Mouse (Mus musculus) neural tube, embryonic 14.5 days (tissue): ENCODE measurements around the gene Dlgap3. TPM values are rescaled to one million over a fixed set of nuclear protein-coding genes. Genes with fewer than 3 reads are reported as not detected.

Source experiments
- ATAC-seq: fragments of 200-750 bp; cut with Nextera tagmentation; 2 replicates; pipeline ENCODE4 v1.8.0; 2017; ENCODE audit warnings: low read depth, mild to moderate bottlenecking, moderate TSS enrichment, moderate library complexity
- H3K27ac ChIP-seq: fragments of 300-500 bp; sonication (generic); 2 replicates; pipeline ENCODE4 v1.5.1; 2014; ENCODE audit warnings: low read depth, mild to moderate bottlenecking, control low read depth, low read length, moderate library complexity, mixed read lengths
- H3K27me3 ChIP-seq: fragments of 300-500 bp; sonication (generic); 2 replicates; pipeline ENCODE4 v1.6.1; 2014; ENCODE audit warnings: low read length; ENCODE audit not compliant: control insufficient read depth, insufficient read depth
- H3K36me3 ChIP-seq: fragments of 300-500 bp; sonication (generic); 2 replicates; pipeline ENCODE4 v1.6.1; 2014; ENCODE audit warnings: low read length, mixed read lengths; ENCODE audit not compliant: control insufficient read depth, insufficient read depth
- H3K4me1 ChIP-seq: fragments of 300-500 bp; sonication (generic); 2 replicates; pipeline ENCODE4 v1.6.1; 2014; ENCODE audit warnings: low read length; ENCODE audit not compliant: control insufficient read depth, insufficient read depth
- H3K4me2 ChIP-seq: fragments of 300-500 bp; sonication (generic); 2 replicates; pipeline ENCODE4 v1.6.1; 2014; ENCODE audit warnings: mild to moderate bottlenecking, low read depth, low read length, control low read depth
- H3K4me3 ChIP-seq: fragments of 300-500 bp; sonication (generic); 2 replicates; pipeline ENCODE4 v1.5.1; 2014; ENCODE audit warnings: low read depth, low read length, control low read depth, mixed read lengths
- H3K9ac ChIP-seq: fragments of 300-500 bp; sonication (generic); replicated peaks from 2 replicates; pipeline ENCODE4 v1.6.1; 2014; ENCODE audit warnings: low read depth, mild to moderate bottlenecking, control low read depth, low read length, mixed read lengths
- H3K9me3 ChIP-seq: fragments of 300-500 bp; sonication (generic); 2 replicates; pipeline ENCODE4 v1.6.1; 2016; ENCODE audit warnings: low read length; ENCODE audit not compliant: control insufficient read depth
- WGBS: fragments of 180-500 bp; shearing (Covaris S2); extraction: QIAGEN DNeasy Blood & Tissue Kit; methylation state at CpG from one replicate; pipeline ENCODE4 v1.1.7; 2014; 5-methylcytosine and 5-hydroxymethylcytosine counted together
- polyA plus RNA-seq: library from polyadenylated mRNA; unstranded; fragments of >200 nt; fragmentation: Nextera tagmentation; extraction: Ambion mirVana; gene quantifications from 2 replicates; pipeline ENCODE4 v1.2.1, GENCODE M21; 2014

Dlgap3 gene
- polyA plus RNA-seq, 1 experiment from 2014 or later = 26.0 TPM

DNA sequence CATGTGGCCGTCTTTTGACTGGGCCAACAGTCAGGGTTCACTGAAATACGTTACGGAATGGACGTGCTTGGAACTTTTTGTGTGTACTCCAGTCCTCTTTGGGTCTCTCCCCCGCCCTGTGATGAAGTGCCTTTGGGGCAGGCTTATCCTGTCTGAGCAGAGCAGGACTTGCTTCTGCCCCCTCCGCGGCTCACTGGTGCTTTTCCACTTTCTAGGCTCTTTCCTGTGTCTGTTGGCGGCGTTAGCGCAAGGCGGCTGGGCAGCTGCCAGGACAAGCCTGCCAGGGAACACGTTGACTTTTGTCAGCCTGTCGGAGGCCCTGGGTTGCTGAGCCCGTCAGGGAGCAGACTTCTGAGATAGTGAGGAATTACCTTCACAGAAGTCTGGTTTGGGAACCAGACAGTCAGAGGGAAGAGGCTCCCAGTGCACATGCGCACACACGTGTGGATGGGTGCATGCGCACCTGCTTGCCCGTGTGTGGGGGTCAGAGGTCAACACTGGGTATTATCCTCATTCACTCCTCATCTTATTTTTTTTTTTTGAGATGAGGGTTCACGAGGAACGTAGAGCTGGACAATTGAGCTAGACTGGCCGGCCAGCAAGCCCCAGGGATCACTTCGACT, 83.1 kb downstream of the Dlgap3 start:
- Histone ChIP-seq H3K27me3 (no peaks in the 10 kb centered on the region), H3K4me2 (no peak overlapping the region), H3K4me1 (no peaks in the 10 kb centered on the region), H3K9me3 (no peaks in the 10 kb centered on the region), H3K27ac (no peak overlapping the region), H3K9ac (no peak overlapping the region), H3K4me3 (no peak overlapping the region), H3K36me3 (peaks cover 5% of the 10 kb centered on the region; the same call in 1 of the 2 replicates)
- ATAC-seq = no peak
- 59% methylated on average over 22 of the region's 22 CpGs for WGBS

DNA sequence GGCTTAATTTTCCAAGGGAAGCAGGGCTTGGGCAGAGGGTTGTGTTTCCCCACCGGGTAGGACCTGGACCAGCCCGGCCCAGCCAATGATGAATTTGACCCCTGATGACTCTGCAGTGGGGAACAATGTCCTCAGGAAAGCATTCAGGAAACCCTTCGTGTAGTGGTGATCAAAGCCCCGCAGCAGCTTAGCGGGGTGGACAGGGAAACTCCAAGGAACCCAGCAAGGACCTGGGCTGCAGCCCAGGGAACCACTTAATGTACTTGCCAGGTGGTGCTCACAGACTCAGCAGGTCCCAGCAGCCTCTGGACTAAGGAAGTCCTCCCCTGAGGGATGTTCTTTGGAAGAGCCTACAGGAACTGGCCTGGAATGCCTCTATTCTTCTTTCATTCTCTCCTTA, 87.7 kb downstream of the Dlgap3 start:
- no peaks in the 10 kb centered on the region for H3K36me3 ChIP-seq
- no peak overlapping the region for H3K9ac ChIP-seq
- H3K4me3 ChIP-seq = no peak overlapping the region
- ATAC-seq = no peak
- H3K4me1 ChIP-seq = no peaks in the 10 kb centered on the region
- H3K9me3 ChIP-seq = no peaks in the 10 kb centered on the region
- 55% methylated on average over 5 of the region's 5 CpGs for WGBS
- H3K27ac ChIP-seq = no peak overlapping the region
- no peak overlapping the region for H3K4me2 ChIP-seq
- H3K27me3 ChIP-seq = no peaks in the 10 kb centered on the region

DNA sequence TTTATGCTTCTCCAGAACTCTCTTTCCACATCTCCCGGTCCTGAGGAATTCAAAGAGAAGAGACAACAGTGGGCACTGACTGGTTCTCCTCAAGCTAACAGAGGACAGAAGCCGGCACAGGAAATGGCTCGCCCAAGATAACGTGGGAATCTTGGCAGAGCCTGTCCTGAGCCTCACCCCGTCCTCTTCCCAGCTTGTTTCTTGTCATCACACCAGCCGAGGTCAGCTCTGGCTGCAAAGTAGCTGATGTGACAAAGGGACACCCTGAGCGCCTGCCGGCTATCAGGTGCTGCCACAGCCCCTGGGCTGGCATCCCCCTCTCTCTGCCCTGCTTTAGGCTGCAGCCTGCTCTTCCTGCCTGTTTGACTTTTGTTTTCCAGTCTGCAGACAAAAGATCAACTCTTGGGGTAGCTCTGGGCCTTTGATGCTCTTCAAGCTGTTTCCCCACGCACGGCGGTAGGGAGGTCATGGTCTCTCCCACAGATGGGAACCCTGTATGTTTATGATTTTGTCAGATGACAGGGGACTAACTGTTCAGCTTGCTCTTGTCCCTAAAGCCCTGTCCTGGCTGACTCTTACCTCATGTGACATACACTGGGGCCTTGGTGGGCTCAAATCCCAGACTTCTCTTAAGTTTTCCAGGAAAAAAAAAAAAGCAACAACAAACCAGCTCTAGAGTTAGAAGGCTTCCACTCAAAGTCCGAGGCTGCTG, 89.3 kb downstream of the Dlgap3 start:
- H3K9me3 ChIP-seq = no peaks in the 10 kb centered on the region
- 66% methylated on average over 12 of the region's 12 CpGs for WGBS
- H3K4me3 ChIP-seq = no peak overlapping the region
- no peak overlapping the region for H3K27ac ChIP-seq
- no peaks in the 10 kb centered on the region for H3K27me3 ChIP-seq
- ATAC-seq = no peak
- no peak overlapping the region for H3K4me2 ChIP-seq
- H3K36me3 ChIP-seq = no peaks in the 10 kb centered on the region
- no peaks in the 10 kb centered on the region for H3K4me1 ChIP-seq
- no peak overlapping the region for H3K9ac ChIP-seq

DNA sequence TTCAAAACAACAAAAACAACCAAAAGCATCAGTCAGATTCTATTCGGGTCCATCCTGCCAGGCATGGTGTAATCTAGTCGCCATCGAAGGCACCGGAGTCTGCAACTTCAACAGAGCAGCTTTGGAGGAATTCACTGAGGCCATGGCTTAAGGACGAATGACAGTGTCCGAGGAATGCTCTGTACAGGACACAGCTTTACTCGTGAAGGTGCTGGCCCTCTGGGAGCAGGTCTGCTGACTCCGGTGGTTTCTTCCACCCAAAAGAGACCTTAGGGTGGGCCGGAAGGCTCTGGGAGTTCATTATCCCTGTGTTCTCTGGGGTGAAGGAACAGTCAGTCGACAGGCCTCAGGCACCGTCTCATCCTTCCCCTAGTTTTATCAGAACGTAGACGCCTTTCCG, 92.6 kb downstream of the Dlgap3 start:
- no peak overlapping the region for H3K4me3 ChIP-seq
- 88% methylated on average over 14 of the region's 14 CpGs for WGBS
- H3K27ac ChIP-seq = no peak overlapping the region

DNA sequence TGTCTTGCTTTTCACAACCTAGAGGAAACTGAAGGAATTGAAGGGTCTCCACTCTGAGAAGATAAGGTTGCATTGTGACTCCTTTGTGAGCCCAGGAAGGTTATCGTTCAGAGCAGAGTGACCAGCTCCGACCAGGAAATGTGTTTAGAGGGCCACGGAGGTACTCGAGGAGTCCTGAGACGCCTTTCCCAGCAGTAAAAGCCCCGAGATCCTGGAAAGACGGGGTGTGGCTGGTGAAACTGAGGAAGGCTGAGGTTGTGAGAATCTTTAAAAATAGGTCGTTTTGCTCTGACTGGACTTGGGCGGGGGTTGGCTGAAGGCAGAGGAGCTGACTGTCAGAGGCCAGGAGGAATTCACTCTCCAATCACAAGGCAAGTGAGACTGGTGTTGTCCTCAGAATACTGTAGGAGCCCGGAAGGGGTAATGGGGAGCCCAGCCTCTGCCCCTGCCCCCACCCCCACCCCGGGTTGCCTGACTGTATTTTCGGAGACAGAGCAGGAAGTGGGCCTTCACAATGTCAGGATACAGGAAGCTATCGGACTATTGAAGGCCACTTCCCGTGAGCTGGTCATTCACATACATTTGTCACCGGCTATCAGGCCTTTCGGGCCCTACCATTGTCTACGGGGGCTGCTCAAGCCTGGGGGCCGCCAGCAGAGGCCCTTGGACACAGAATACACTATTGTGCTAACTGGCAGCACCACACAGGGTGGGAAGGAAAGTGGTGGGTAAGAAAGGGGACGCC, 94.6 kb downstream of the Dlgap3 start:
- WGBS = 62% methylated on average over 19 of the region's 19 CpGs
- Histone ChIP-seq H3K4me2 (no peak overlapping the region), H3K9me3 (no peaks in the 10 kb centered on the region), H3K27me3 (no peaks in the 10 kb centered on the region), H3K4me1 (no peaks in the 10 kb centered on the region), H3K36me3 (no peaks in the 10 kb centered on the region), H3K4me3 (no peak overlapping the region), H3K27ac (no peak overlapping the region), H3K9ac (no peak overlapping the region)
- no peak for ATAC-seq

More for the DNA sequence above, 92.6 kb downstream of the Dlgap3 start:
- H3K9me3 ChIP-seq = no peaks in the 10 kb centered on the region
- ATAC-seq = no peak
- H3K27me3 ChIP-seq = no peaks in the 10 kb centered on the region
- no peak overlapping the region for H3K4me2 ChIP-seq
- no peaks in the 10 kb centered on the region for H3K36me3 ChIP-seq
- H3K9ac ChIP-seq = no peak overlapping the region
- no peaks in the 10 kb centered on the region for H3K4me1 ChIP-seq

DNA sequence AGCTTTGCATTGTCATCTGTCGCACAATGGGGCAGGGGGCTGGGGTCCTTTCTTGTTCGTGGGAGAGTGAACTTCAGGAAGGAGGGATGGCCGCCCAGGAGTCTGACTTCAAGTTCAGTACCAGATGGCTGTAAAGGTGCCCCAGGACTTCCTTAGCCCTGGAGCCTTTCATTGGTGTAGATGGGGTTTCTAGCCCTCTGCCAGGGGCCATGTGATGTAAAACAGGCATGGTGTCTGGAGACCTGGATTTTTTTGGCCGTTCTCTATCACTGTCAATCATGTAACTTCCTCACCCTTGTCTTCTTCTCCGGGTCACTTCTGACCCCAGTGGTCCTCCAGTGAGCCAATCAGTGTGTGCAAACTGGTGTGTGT, 95.2 kb downstream of the Dlgap3 start:
- H3K4me1 ChIP-seq = no peaks in the 10 kb centered on the region
- no peak for ATAC-seq
- H3K27me3 ChIP-seq = no peaks in the 10 kb centered on the region
- H3K36me3 ChIP-seq = no peaks in the 10 kb centered on the region
- H3K4me3 ChIP-seq = no peak overlapping the region
- no peaks in the 10 kb centered on the region for H3K9me3 ChIP-seq
- 62% methylated on average over 5 of the region's 5 CpGs for WGBS
- H3K27ac ChIP-seq = no peak overlapping the region
- H3K4me2 ChIP-seq = no peak overlapping the region
- no peak overlapping the region for H3K9ac ChIP-seq

DNA sequence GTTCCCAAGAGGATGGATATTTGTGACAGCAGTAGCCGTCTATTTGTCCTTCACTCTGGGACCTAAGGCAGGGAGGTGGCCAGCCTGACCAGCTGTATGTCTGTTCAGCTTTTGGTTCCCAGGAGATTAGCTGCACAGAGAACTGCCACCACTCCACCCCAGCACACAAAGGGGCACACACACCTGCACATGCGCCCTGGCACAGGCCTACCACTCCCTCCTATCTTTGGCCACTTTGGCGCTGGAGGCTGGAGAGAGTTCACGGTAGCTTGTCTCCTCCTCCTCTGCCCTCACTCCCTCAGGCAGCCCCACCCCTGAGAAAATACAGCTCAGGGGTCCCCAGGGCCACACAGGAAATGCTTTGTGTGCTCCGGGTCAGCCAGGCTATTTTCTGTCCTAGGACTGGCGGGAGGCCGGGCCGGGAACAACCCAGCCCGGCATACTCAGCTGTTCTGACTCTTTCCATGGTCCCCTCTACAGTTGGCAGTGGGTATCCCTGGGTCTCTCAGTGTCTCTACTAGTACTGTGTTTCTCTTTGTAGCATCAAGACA, 109.5 kb downstream of the Dlgap3 start:
- H3K9ac ChIP-seq = no peak overlapping the region
- no peaks in the 10 kb centered on the region for H3K36me3 ChIP-seq
- no peaks in the 10 kb centered on the region for H3K9me3 ChIP-seq
- 62% methylated on average over 9 of the region's 9 CpGs for WGBS
- ATAC-seq = no peak
- no peak overlapping the region for H3K27ac ChIP-seq
- no peaks in the 10 kb centered on the region for H3K27me3 ChIP-seq
- H3K4me2 ChIP-seq = no peak overlapping the region
- no peaks in the 10 kb centered on the region for H3K4me1 ChIP-seq
- H3K4me3 ChIP-seq = no peak overlapping the region

DNA sequence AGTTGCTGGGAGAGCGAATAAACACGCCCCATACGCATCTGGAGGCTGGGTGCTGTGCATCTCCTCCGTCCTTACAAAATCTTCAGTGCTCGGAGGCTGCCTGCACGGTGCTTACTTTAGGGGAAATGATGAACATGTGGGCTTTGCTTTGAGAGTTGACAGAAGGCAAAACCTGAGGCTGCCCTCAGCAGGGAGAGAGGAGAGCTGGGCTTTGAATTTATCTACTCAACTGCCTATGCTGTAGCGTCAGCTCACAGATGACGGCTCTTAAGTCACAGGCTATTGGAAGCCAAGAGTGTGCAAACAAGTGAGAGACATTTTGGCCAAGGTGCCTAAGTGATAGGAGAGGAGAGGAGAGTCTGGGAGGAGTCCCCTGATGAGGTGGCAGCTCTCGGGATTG, 110.2 kb downstream of the Dlgap3 start:
- Histone ChIP-seq H3K27me3 (no peaks in the 10 kb centered on the region), H3K4me2 (no peak overlapping the region), H3K9me3 (no peaks in the 10 kb centered on the region), H3K9ac (no peak overlapping the region), H3K4me1 (no peaks in the 10 kb centered on the region), H3K36me3 (no peaks in the 10 kb centered on the region), H3K27ac (no peak overlapping the region), H3K4me3 (no peak overlapping the region)
- 80% methylated on average over 9 of the region's 9 CpGs for WGBS
- ATAC-seq = no peak
